Mouse (Mus musculus) cerebellum, adult 18-20 months (tissue): ENCODE results near the gene Hcfc1r1.

ENCODE experiments used
- DNase-seq, 2 experiments: peaks; one replicate each; pipeline ENCODE4 v3.0.0; 2021

The Hcfc1r1 gene

DNA sequence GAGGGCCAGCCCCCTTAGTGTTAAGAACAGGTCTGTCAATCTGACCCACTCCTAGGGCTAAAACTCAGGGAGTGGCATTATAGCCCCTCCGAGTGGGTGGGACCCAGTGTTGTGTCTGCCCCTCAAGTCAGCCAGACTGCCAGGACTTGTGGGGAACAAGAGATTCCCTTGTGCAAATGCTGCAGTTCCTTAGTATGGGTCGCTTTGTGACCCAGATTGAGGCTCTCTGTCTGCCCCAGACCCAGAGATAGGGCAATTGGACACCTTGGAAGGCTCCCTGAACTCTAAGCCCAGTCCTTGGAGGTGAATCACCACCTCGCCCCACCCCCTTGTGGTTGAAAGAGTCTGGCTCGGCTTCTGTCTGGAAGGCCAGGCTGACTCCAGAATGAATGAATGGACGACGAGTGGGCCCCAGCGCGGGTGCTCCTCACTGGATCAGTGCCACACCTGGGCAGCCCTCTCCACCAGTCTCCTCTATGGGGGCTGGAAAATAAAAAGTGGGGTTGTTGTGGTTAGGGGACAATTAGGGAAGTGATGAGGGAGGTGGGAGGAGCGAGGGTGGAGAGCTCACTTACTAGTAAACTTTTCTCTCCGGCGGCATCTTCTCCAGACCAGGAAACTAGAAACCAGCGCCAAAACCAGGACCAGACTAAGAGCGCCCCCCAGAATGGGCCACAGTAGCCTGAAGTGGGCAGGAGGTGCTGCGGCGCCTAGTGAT, 2.3 kb downstream of the Hcfc1r1 start:
- DNase-seq, result peak; percentile 59 to 64

DNA sequence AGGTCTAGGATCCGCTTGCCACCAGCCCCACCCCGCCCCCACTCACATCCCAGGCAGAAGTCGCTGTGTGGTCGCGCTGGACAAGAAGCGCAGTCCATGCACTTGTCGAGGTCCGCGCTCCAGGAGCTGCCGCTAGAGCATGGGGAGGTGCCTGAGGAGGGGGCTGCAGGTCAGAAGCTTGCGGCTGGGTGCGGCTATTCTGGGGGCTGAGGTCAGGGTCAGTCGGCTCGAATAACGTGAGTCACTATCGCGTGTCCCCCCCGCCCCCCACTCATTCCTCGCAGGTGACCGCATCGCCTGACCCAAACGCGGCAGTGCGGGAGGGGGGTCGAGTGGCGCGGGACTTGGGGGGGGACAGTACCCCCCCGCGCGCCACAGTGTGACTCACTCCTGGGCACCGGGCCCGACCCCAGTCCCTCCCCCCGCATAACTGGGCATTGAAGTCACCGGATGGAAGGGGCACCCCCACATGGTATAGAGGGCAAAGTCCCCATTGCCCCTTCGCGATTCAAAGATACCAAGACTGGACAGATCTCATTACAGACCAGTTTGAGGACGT, 3.2 kb downstream of the Hcfc1r1 start:
- peak; percentile 63 to 76 for DNase-seq

DNA sequence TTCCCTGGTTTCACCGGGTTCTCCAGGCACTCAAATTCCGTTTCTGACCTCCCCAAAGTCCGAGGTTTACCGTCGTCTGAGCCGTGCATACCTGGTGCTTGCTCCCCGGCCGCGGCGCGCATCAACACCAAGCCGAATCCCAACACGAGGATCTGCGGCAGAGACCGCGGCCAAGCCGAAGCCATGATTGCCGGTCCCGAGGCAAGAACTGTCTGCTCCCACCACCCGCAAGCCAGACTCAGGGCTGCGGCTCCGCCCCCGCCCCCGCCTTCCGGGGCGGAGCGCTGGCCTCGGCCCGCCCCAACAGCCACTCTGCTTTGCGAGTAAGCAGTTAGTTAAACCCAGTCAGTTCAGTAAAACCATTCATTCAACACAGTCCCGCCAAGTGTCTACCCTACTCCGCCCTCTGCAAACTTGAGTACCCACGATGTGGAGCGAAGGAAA, 3.9 kb downstream of the Hcfc1r1 start, which contains the start of gene Tnfrsf12a:
TSS of gene Tnfrsf12a (minus strand) at position 233 of the 444 bp plus-strand sequence.
- DNase-seq, result peak; percentile 88 to 90

DNA sequence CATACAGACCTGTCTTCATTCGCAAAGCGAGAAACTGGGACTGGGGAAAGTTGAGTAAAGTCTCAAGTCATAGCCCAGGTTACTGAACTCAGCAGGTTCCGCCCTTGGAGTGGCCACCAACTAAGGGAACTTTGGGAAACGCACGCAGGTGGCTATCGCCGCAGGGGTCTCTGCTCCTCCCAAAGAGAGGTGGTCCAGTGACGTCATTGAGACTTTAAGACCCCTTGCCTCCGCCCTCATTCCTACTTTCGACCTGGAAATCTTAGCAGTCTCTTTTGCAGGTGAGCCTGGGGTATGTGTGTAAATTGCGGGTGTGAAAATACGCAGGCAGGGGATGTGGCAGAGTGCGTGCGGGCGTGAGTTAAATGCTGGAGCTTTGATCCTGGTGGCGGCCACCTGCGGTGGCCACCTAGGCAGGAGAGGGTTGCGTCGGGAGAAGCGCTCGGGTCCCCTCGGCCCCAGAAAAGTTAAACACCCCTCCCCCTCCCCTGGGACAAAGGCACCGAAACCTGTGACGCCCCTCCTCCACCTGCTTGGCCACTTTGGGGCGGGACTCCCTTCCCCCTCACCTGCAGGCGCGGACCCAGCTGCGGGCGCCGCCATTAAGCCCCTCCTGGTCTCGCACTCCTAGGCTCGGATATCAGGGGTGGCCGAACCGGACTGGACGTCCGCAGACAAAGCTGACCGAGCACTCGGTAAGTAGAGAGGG, 5.9 kb downstream of the Hcfc1r1 start, which contains the start of gene Cldn6:
TSS of gene Cldn6 (plus strand) at position 123 of the 709 bp plus-strand sequence.
- no peak for DNase-seq

DNA sequence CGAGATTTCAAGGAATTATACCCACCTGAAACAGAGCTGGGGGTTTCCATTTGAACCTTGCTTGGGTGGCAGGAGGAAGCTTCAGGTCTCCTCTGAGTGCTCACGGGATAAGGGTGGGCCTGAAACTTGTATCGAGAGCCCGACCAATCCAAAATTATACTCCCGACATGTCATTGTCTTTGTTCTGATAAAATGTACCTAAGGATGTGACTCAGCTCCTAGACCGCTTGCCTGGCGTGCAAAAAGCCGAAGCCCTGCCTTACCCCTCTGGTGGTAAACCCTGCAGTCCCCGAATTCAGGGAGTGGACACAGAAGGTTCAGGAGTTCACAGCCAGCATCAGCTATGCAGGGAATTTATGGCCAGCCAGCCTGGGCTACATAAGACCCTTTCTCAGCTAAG, 6.9 kb downstream of the Hcfc1r1 start:
- no peak for DNase-seq

DNA sequence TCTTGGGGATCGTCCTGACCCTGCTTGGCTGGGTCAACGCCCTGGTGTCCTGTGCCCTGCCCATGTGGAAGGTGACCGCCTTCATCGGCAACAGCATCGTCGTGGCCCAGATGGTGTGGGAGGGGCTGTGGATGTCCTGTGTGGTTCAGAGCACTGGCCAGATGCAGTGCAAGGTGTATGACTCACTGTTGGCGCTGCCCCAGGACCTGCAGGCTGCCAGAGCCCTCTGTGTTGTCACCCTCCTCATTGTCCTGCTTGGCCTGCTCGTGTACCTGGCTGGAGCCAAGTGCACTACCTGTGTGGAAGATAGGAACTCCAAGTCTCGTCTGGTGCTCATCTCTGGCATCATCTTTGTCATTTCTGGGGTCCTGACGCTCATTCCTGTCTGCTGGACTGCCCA, 7.7 kb downstream of the Hcfc1r1 start:
- no peak for DNase-seq

DNA sequence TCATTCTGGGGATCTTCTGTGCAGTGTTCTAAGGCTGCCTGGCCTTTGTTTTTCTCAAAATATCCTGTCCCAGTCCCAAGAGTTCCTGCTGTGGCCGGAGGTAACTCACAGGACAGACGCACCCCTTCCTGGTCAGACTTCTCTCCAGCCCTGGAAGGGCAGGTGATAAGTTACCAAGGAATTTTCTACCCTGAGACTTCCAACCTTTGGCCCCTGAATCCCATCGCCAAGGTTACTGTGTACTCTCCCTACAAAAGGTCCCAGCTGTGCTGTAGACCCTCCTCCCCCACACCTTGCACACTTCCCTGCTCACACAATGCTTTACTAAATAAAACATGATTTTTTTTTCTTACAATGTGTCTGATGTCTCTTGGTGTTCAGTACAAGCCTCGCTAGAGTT, 8.7 kb downstream of the Hcfc1r1 start:
- no peak for DNase-seq

DNA sequence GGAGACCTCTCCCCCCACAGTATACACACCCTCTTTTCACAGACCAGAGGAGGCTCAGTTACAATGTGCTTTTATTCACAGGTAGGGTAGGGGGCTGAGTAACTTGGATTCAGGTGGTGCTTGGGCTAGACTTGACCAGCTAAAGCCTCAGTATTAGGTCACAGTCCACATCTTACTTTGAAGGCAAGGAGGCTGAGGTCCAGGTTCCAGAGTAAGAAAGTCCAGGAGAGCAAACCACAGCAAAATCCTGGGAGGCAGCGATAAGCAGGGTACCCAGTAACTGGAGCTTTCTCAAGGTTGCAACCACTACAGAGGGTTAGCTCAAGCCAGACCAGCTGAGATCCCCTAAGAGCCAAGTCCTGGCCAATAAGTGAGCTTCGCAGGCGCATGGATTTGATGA, 9.1 kb downstream of the Hcfc1r1 start:
- DNase-seq, result no peak

DNA sequence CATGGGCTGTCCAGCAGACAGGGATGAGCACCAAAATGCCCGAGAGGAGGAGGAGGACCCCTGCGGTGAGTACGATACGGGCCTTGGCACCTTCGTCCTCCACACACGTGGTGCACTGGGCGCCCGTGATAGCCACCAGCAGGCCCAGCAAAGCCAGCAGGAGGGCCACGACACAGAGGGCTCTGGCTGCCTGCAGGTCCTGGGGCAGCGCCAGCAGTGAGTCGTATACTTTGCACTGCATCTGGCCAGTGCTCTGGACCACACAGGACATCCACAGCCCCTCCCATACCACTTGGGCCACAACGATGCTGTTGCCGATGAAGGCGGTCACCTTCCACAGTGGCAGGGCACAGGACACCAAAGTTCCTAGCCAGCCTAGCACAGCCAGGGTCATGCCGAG, 9.8 kb downstream of the Hcfc1r1 start:
- DNase-seq, result no peak

DNA sequence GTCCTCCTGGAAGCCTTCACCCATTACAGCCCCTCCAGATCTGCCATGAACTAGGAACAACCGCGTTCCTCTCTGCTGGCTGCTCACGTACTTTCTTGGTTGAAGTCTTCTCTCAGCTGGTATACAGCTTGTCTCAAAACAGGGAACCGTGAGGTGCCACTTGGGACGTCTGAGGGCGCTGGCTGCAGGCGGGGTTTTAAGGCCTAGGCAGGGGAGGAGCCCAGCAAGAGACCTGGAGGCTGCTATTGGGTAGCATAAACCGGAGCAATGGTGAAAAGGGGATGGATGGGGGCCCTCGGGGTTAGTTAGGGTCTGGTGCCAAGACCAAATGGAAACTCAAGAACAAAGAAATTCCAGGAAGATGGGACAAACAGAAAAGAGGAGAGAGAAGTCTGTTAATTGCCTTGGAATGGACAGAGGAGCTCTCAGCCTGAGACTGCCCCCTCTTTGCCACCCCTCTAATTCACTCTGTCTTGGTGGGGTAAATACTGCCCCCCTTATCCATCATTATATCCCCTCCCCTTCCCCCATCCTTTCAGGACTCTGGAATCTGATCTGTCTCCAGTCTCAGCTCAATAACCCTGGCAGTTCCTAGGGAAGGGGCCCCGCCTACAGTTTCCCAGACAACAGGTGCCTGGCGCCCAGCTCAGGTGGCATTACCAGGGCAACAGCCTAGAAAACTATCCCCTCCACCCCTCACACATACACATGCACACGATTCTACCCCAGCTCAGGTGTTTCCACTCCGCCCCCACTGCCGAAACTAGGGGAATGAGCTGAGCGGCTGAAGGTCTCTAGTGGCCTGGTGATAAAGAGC, 10.7 kb downstream of the Hcfc1r1 start, which contains the start of gene Cldn9:
TSS of gene Cldn9 (minus strand) at position 171 of the 817 bp plus-strand sequence.
- DNase-seq, result no peak

DNA sequence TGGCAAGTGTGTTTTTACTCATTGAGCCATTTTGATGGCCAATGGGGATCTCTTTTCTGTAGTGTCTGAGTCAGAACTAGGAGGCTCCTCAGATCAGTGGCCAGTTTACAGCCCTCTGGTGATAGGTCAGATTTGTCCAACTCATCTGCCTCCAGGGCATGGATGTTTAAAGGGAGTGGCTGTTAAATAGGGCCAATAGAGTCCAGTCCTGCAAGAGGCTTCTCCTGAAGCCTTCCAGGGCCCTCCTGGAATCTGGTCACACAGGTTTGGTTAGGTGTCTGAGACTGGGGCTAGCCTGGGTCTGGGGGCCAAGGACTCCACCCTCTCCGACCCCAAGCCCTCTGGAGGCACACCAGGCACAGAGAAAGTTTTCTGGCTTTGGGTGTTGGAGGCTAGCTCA, 21.1 kb downstream of the Hcfc1r1 start:
- no peak for DNase-seq

DNA sequence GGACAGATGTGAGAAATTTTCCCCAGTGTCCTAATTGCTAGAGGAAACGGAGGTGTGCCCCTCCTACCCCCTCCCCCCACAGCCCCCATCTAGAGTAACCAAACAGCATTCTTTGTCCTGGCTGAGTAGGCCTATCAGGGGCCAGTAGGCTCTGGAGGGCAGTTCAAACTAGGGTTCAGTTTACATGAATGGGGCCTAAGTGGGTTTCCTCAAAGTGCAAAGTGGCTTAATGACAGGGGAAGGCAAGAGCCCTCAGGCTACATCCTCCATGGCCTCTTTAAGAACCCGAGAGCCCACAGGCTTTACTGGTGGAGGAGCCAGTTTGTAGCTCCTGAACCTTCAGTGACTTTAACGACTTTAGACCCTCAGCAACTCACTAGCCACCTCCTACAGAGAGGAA, 22.4 kb downstream of the Hcfc1r1 start:
- DNase-seq, result no peak

DNA sequence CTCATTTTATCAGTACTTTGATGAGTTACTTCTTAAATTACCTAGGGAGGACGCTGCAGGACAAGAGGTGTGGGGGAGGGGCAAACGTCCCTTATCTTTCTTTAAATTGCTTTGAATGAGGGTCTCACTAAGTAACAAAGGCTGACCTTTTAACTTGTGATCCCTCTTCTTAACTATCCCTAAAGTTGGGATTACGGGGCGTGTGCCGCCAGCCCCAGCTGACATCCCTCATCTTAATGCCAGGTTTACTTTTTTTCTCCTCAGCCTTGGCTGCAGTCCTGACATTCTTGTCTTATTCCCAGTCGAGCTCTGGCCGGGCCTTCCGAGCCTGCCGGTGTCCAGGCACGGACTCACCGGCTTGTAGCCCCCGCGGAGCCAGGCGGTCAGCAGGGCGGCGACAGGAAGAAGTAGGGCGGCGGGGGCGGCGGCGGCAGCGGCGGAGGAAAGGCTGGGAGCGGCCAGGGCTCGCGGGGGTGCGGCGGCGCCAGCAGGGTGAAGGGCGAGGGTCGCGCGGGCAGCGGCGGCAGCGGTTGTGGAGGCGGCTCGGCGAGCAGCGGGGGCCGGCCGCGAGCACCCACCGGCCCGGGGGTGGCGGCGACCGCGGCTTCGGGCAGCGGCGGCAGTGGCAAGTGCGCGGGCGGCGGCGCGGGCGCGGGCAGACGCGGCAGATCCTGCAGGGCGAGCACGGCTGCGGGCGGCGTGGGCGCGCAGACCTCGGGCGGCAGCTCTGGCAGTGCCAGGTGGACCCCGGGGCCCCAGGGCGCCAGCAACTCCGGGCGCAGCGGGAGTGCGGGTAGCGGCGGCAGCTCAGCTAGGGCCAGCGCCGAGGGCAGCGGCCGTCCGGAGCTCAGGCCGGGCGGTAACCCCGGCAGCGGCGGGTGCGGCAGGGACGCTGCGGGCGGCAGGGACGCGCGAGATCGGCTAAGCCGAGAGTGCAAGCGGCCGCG, 26.0 kb downstream of the Hcfc1r1 start:
- peak; percentile 71 to 75 for DNase-seq

DNA sequence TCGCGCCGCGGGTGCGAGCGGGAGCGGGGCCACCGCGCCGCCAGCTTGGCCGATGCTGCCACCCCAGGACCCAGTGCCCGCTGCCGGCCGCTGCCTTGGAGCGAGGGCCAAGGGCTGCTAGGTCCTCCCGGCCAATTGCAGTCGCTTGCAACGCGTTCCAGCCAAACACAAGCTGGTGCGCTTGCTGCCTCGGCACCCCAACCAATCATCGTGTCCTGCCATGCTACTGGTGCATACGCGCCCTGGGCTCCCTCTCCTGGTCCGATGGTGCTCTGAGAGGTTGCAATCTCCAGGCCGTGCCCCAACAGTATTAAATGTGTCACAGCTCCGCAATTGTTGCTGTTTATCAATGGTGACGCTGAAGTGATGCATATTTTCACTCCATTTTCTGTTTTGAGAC, 26.7 kb downstream of the Hcfc1r1 start:
- DNase-seq, result peak; percentile 95 to 98

DNA sequence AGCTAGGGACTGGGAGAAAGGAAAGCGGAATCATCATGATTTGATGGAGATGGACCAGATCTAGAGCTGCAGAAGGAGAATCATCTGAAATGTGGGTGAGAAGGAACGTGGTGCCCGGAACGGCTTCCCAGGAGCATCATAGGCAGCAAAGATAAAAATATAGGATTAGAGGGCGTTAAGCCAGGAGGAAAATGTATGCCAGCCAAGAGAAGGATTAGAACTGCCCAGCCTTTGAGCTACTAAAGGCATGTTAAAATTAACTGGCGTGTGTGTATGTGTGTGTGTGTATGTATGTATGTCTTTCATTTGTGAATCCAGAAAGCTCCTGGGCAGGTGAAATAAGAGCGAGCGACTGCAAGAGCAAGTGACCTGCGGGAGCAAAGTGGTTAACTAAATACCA, 29.9 kb downstream of the Hcfc1r1 start:
- no peak for DNase-seq

DNA sequence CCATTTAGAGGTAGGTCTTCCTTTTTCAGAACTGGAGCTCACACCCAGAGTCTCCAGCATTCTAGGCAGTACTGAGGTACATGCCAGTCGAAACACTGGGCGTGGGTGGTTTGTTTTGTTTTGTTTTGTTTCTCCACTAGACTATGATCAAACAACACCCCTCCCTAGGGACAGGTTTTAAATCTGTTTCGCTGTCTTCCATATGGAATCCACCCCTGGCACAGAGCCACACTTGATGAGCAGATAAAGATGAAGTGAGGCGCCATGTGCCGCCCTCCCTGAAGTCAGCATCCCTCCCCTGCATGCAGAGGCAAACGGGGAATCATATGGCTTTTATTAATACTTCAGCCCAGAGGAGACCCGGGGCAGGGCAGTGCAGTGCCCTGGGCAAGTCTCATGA, 31.3 kb downstream of the Hcfc1r1 start:
- DNase-seq, result no peak

DNA sequence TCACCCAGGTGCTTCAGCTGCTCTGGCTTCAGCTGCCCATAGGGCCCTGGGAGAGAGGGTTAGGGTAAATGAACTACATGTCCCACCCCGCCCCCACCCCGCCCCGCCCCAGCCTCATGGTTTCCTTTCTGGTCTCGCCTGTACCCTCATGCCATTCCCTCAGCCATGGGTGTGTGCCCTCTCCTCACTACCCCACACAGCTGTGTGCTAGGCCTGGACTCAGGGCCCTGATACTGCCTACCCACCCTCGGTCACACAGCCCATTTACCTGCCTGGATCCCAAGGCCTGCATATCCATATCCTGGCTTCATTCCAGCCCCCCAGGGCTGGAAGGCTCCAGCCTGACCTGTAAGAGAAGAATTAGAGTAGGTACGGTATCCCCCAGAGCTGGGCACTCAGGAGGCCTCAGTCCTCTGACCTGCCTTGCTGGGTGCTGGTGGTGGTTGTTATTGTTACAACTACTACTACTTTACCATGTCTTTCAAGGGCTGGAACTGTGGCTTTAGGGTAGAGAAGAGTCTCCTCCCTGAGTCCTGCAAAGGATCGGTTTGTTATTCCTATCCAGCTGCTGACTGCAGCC, 32.2 kb downstream of the Hcfc1r1 start:
- no peak for DNase-seq

DNA sequence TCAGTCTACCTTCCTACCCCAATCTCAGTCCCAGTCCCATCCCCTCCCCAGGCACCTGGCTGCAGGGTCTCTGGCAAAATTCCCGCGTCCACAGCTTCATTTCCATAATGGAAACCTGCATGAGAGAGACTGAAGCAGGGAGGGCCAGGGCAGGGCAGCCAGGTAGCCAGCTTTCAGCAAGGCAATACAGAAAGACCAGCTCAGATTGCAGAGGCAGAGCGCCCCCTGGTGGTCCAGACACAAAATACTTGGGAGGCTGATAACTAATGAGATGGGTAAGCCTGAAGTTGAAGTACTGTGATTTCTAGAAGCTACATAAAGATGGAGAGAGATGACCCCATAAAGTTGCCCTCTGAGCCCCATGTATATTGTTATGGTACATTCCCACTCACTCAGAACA, 32.8 kb downstream of the Hcfc1r1 start:
- peak; percentile 80 to 89 for DNase-seq

DNA sequence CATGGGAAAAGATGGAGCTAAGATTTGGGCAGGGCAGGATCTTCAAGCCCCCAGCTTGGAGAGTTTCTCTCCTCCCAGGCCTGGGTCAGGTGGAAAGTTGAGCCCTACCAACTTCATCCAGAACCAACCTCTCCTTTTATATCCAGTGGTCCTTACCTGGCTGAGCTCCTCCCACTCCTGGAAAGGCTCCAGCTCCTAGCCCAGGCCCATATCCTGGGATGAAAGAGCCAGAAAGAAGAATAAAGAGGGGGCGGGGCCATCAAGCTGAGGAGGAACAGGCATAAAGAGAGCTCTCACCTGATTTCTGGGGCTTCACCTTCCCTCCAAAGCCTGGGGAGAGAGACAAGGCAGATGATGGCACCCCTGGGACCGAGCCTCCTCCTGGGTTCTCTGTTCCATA, 43.6 kb downstream of the Hcfc1r1 start:
- no peak for DNase-seq

DNA sequence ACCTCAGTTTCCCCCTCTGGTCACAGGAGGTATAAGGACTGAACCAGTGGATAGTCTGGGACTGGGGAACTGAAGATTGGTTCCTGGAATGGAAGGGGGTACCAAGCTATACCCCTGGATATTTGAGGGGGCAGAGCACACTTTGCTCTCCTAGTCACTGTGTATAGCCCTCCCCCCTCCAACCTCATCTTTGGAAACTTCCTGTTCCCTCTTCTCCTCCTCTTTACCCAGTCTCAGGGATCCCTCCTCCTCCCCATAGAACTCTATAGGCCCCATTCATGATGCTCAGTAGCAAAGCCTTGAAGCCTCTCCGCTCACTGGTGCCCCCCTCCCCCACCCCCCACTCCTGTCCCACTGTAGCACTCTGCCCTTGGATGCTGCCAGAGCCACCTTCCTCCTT, 46.1 kb downstream of the Hcfc1r1 start:
- DNase-seq, result no peak

DNA sequence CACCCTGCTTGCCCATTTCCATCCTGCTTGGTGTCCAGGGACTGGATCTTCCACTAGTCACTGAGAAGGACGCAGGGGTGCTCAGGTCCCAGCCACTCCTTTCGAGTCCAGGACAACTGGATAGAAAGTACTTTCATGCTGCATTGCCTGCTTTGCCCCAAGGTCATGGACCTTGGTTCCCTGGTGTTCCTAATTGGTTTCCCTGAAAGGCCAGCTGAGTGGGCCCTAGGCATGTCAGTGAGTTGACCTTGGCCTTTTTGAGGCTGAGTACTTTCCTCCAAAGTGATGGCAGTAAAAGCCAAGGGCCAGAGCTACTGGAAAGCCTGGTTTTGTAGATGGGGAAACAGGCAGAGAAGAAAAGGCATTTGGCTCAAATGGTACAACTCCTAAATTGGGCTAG, 48.5 kb downstream of the Hcfc1r1 start:
- no peak for DNase-seq
